Mouse (Mus musculus): ENCODE measurements at regions not wholly inside any gene's neighbourhood (a gene's known extent, or its start where the extent isn't known, plus 50 kb on each side); places are given as distances from the start of the nearest gene placed in this dataset.

DNA sequence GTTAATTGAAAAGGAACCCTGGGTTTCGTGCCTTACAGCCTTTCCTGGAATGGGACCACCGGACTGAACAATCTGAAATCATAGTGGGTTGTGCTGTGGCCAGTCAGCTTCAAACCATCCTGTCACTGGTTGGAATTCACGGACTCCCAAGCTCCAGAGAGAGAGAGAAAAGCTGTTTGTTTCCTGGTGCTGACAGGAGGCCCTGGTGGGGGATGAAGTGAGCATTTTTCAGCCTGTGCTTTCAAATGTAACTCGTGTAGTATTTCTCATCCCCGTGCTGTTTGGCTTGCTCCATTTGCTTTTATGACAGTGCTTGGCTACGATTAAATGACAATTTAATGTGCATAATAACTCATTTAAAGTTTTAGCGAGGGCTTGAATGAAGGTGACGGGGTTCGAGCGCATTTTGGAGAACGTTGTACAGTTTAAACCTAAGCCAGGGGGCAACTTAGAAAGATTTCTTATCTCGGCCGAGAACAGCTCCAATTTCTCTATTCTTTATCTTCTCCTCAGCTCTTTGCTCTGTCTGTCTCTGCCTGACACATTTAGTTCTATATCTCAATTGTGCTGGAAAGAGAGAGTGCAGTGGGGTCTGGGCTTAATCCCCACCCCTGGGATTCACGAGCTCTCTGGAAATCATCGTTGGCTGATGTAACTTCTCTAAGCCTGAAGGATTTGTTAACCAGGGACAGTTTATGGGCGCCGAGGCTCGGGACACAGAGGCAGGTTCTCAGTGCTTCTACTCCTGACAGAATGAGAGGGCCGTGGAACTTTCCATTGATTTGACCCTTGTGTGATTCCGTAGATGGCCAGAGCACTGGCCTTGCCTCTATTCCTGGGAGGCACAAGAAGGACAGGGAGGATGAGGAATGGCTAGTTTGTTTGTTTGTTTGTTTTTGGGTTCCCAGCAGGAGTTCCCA, 172.2 kb upstream of the Igfbp7 start:
- ATAC-seq (ENCODE audit: low FRiP score): no peak
- no peak overlapping the region for H3K4me2 ChIP-seq
- H3K4me3 ChIP-seq: no peak overlapping the region
- H3K27ac ChIP-seq: peak overlapping the region; percentile 40; the same call in 1 of the 2 replicates
- no peak overlapping the region for H3K9ac ChIP-seq
- no peaks in the 10 kb centered on the region for H3K27me3 ChIP-seq
- no peaks in the 10 kb centered on the region for H3K9me3 ChIP-seq
- peaks cover 36% of the 10 kb centered on the region for H3K4me1 ChIP-seq (replicated peaks)
- WGBS: 48% methylated on average over 20 of the region's 20 CpGs
- H3K36me3 ChIP-seq: no peaks in the 10 kb centered on the region

- Histone ChIP-seq H3K27me3 (no peaks in the 10 kb centered on the region), H3K4me1 (replicated peaks) (peaks cover 34% of the 10 kb centered on the region), H3K9me3 (no peaks in the 10 kb centered on the region), H3K27ac (no peak overlapping the region), H3K9ac (no peak overlapping the region), H3K4me3 (no peak overlapping the region), H3K36me3 (no peaks in the 10 kb centered on the region), H3K4me2 (no peak overlapping the region)
- ATAC-seq (ENCODE audit: low FRiP score): no peak
- 85% methylated on average over 5 of the region's 5 CpGs for WGBS
Measured at GRCm38 (mm10) chr5:77576881-77577280, 169.0 kb upstream of the Igfbp7 start.

DNA sequence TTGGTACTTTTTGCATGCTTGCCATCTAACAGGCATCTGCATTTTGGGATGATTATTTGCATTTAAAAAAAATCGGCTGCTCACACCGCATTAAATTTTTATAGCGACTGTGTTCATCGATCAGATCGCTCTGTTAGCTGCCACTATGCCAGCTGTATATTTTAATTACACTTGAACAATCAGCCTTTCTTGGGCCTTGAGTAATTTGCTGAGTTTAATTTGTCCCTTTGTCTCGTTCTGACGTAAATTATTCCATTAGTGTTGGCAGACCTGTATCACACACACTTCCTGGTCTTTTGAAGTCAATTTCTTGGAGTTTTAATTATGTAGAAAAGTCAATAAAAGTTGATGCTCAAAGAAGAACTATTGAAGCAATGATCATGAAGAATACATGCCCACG, 167.9 kb upstream of the Igfbp7 start:
- 59% methylated on average over 8 of the region's 8 CpGs for WGBS
- Histone ChIP-seq H3K4me2 (no peak overlapping the region), H3K9ac (no peak overlapping the region), H3K4me3 (no peak overlapping the region), H3K9me3 (no peaks in the 10 kb centered on the region), H3K27ac (no peak overlapping the region), H3K36me3 (no peaks in the 10 kb centered on the region), H3K4me1 (replicated peaks) (peaks cover 24% of the 10 kb centered on the region), H3K27me3 (no peaks in the 10 kb centered on the region)
- no peak for ATAC-seq (ENCODE audit: low FRiP score)

- Histone ChIP-seq H3K4me3 (no peak overlapping the region), H3K4me1 (replicated peaks) (peaks cover 8% of the 10 kb centered on the region; the same call in 1 of the 2 replicates), H3K9me3 (no peaks in the 10 kb centered on the region), H3K36me3 (no peaks in the 10 kb centered on the region), H3K27me3 (no peaks in the 10 kb centered on the region), H3K9ac (no peak overlapping the region), H3K4me2 (no peak overlapping the region), H3K27ac (no peak overlapping the region)
- peak; percentile 66; the same call in 1 of the 2 replicates for ATAC-seq (ENCODE audit: low FRiP score)
- WGBS: 65% methylated on average over 9 of the region's 9 CpGs
Measured at GRCm38 (mm10) chr5:77570364-77570763, 162.5 kb upstream of the Igfbp7 start.

- no peak overlapping the region for H3K4me3 ChIP-seq
- H3K27me3 ChIP-seq: no peaks in the 10 kb centered on the region
- no peak for ATAC-seq (ENCODE audit: low FRiP score)
- WGBS: 76% methylated on average over 5 of the region's 5 CpGs
- peaks cover 7% of the 10 kb centered on the region; the same call in 1 of the 2 replicates for H3K4me1 ChIP-seq (replicated peaks)
- H3K4me2 ChIP-seq: no peak overlapping the region
- no peak overlapping the region for H3K27ac ChIP-seq
- no peaks in the 10 kb centered on the region for H3K9me3 ChIP-seq
- no peak overlapping the region for H3K9ac ChIP-seq
- no peaks in the 10 kb centered on the region for H3K36me3 ChIP-seq
Measured at GRCm38 (mm10) chr5:77568121-77568520, 160.3 kb upstream of the Igfbp7 start.

DNA sequence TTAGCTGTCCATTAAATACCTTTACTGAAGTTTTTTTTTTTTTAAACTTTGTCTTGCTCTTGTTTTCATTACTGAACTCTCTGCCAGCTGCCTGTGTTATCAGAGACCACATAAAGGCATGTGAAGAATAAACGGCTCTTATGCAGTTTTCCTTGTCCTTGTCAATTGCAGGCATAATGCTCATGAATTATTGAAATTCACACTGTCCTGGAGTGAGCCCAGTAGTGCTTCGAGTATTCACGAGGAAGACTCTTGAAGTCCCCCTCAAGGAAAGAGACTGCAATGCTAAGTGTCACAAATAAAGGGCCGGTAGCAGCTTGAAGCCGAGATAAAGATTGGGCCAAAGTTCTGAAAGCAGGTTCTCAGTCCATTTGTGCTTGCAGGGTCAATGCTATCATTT, 144.7 kb upstream of the Igfbp7 start:
- Histone ChIP-seq H3K9ac (no peak overlapping the region), H3K27me3 (no peaks in the 10 kb centered on the region), H3K36me3 (no peaks in the 10 kb centered on the region), H3K4me1 (replicated peaks) (no peaks in the 10 kb centered on the region), H3K27ac (no peak overlapping the region), H3K4me3 (no peak overlapping the region), H3K9me3 (no peaks in the 10 kb centered on the region), H3K4me2 (no peak overlapping the region)
- WGBS: 68% methylated on average over 5 of the region's 5 CpGs
- no peak for ATAC-seq (ENCODE audit: low FRiP score)

GRCm38 (mm10) chr5:77552081-77552480, 144.2 kb upstream of the Igfbp7 start:
- ATAC-seq (ENCODE audit: low FRiP score): no peak
- no peak overlapping the region for H3K9ac ChIP-seq
- WGBS: 90% methylated on average over 7 of the region's 7 CpGs

GRCm38 (mm10) chr5:77546001-77546620, 138.3 kb upstream of the Igfbp7 start:
- Histone ChIP-seq H3K27ac (no peak overlapping the region), H3K9me3 (no peaks in the 10 kb centered on the region), H3K4me3 (no peak overlapping the region), H3K36me3 (no peaks in the 10 kb centered on the region), H3K9ac (no peak overlapping the region), H3K4me1 (replicated peaks) (0 out of 2 replicates have a peak, but pooled peaks cover 6% of the 10 kb centered on the region), H3K4me2 (no peak overlapping the region), H3K27me3 (no peaks in the 10 kb centered on the region)
- 26% methylated on average over 13 of the region's 13 CpGs for WGBS
- no peak for ATAC-seq (ENCODE audit: low FRiP score)

More at GRCm38 (mm10) chr5:77552081-77552480, 144.2 kb upstream of the Igfbp7 start:
- Histone ChIP-seq H3K9me3 (no peaks in the 10 kb centered on the region), H3K27me3 (no peaks in the 10 kb centered on the region), H3K36me3 (no peaks in the 10 kb centered on the region), H3K27ac (no peak overlapping the region), H3K4me1 (replicated peaks) (no peaks in the 10 kb centered on the region), H3K4me2 (no peak overlapping the region), H3K4me3 (no peak overlapping the region)

DNA sequence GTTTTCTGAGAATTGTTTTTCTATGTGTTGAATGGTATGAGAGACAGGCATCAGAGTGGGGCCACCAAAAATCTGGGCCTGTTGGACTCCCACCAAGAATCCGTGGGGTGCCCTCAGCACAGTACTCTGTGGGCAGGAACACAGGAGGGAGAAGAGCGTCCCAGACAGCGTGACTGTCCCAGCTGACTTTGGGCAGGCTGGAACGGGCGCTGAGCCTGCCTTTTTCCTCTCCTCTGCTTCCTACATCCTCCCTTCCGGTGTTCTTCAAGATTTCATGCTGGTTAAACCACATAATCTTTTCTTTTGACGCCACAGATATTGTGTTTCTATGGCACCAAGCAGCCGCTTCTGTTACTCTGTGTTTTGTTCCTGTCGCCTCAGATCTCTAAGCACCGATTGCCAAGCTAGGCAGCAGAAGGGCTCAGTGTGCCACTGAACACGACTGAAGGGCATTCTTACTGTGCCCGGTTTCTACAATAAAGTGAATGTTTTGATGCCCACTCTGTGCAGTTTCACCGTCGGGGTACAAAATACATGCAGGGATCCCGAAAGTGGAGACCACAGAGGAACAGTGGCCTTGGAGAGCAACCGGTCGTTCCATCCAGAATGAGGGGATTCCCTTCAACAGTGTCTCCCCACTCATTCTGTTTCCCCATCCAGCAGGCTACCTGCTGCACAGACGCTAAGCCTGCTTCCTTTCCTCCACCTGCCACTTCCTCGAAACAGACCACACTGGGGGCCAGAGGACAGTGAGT, 124.6 kb upstream of the Igfbp7 start:
- Histone ChIP-seq H3K27me3 (no peaks in the 10 kb centered on the region), H3K4me3 (no peak overlapping the region), H3K4me1 (replicated peaks) (peaks cover 10% of the 10 kb centered on the region; the same call in 1 of the 2 replicates), H3K4me2 (no peak overlapping the region), H3K9ac (no peak overlapping the region), H3K9me3 (no peaks in the 10 kb centered on the region), H3K27ac (no peak overlapping the region; the same call in 1 of the 2 replicates), H3K36me3 (no peaks in the 10 kb centered on the region)
- no peak for ATAC-seq (ENCODE audit: low FRiP score)
- WGBS: 71% methylated on average over 19 of the region's 19 CpGs

- ATAC-seq (ENCODE audit: low FRiP score): no peak
- 91% methylated on average over 7 of the region's 7 CpGs for WGBS
- H3K9me3 ChIP-seq: no peaks in the 10 kb centered on the region
- H3K9ac ChIP-seq: no peak overlapping the region
- no peak overlapping the region for H3K4me2 ChIP-seq
- no peak overlapping the region for H3K4me3 ChIP-seq
- no peak overlapping the region for H3K27ac ChIP-seq
- H3K36me3 ChIP-seq: no peaks in the 10 kb centered on the region
- H3K4me1 ChIP-seq (replicated peaks): peaks cover 10% of the 10 kb centered on the region; the same call in 1 of the 2 replicates
- no peaks in the 10 kb centered on the region for H3K27me3 ChIP-seq
Measured at GRCm38 (mm10) chr5:77530376-77530775, 122.5 kb upstream of the Igfbp7 start.

GRCm38 (mm10) chr5:77517252-77517651, 109.4 kb upstream of the Igfbp7 start:
- H3K9ac ChIP-seq: no peak overlapping the region
- no peak overlapping the region for H3K27ac ChIP-seq
- H3K4me1 ChIP-seq (replicated peaks): peaks cover 4% of the 10 kb centered on the region; the same call in 1 of the 2 replicates
- no peaks in the 10 kb centered on the region for H3K36me3 ChIP-seq
- H3K4me3 ChIP-seq: no peak overlapping the region
- no peak for ATAC-seq (ENCODE audit: low FRiP score)
- H3K27me3 ChIP-seq: no peaks in the 10 kb centered on the region
- 79% methylated on average over 4 of the region's 4 CpGs for WGBS
- no peak overlapping the region for H3K4me2 ChIP-seq
- no peaks in the 10 kb centered on the region for H3K9me3 ChIP-seq

DNA sequence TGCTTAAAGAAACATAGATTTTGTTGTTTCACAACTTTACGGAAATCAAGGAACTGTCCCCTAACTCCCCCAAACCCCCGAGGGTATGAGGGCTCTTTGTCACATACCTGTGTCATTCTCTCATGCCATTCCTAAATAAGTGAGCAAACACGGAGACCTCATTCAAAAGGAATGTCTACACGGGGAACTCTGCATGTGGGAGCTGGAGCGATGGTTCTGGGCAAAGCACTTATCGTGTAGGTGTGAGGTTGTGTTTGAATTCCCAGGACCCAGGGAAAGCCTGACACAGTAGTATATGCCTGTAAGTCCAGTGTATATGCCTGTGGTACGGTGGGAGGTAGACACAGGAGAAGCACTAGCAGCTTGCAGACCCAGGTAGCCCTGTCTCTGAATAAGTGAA, 107.6 kb upstream of the Igfbp7 start:
- H3K27ac ChIP-seq: no peak overlapping the region
- no peaks in the 10 kb centered on the region for H3K27me3 ChIP-seq
- no peak overlapping the region for H3K9ac ChIP-seq
- H3K4me2 ChIP-seq: no peak overlapping the region
- WGBS: 90% methylated on average over 7 of the region's 7 CpGs
- ATAC-seq (ENCODE audit: low FRiP score): no peak
- no peaks in the 10 kb centered on the region for H3K36me3 ChIP-seq
- no peaks in the 10 kb centered on the region for H3K9me3 ChIP-seq
- no peak overlapping the region for H3K4me3 ChIP-seq
- H3K4me1 ChIP-seq (replicated peaks): peaks cover 4% of the 10 kb centered on the region; the same call in 1 of the 2 replicates

Data from hindbrain, embryonic 13.5 days (tissue).